Mouse (Mus musculus) testis, postnatal 14 days (tissue): ENCODE measurements around the gene Cdcp2.
"Not testable (repeated sequence)": the region's sequence is repeated elsewhere in the genome, so short reads cannot be mapped to it uniquely, and the experiment has no call there.

Source experiments
- DNase-seq: peaks from one replicate; pipeline ENCODE4 v3.0.0; 2021; ENCODE audit warnings: low spot score

Gene Cdcp2

GRCm38 (mm10) chr4:107091696-107092095 is 5.0 kb upstream of the Cdcp2 start:
- no peak for DNase-seq

GRCm38 (mm10) chr4:107094484-107095187 is 2.1 kb upstream of the Cdcp2 start:
- DNase-seq = no peak

GRCm38 (mm10) chr4:107096043-107096442 is 648 bp upstream of the Cdcp2 start:
- no peak for DNase-seq

- no peak for DNase-seq
Measured at GRCm38 (mm10) chr4:107097871-107098270, 1.2 kb downstream of the Cdcp2 start.

- no peak for DNase-seq
Measured at GRCm38 (mm10) chr4:107098375-107098774, 1.7 kb downstream of the Cdcp2 start.

DNA sequence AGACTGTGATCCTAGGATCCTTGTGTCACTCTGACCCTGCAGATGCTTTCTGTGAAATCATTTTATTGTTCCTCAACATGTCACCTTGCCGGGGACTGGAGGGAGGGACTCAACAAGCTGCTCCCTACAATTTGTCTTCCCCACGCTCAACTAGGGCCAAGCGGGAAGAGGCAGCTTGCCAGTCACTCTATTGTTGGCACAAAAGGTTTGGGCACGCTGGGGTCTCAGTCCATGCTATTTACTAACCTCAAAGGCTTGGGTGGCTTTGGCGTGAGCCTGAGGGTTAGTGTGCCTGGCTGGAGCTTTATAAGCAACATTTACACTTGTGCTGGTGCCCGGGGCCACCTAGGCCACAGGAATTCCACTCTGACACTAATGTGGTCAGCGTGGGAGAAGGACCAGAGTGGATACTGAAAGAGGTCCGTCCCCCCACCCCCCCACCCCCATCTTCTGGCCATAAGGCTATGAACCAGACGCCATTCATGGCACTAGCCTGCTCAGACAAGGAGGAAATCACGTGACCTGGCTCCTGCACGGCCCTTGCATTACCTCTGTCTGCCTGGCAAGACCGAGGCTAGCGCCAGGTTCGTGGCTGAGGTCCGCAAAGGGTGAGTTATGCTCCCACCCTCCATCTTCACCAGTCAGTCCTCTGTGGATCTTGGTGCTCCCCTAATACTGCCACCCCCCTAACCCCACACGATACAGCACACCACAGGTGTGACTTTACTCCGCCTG is 2.3 kb downstream of the Cdcp2 start:
- DNase-seq = no peak

- DNase-seq = no peak
Measured at GRCm38 (mm10) chr4:107102220-107102619, 5.5 kb downstream of the Cdcp2 start.

GRCm38 (mm10) chr4:107106777-107107176 is 10.1 kb downstream of the Cdcp2 start:
- DNase-seq = no peak

DNA sequence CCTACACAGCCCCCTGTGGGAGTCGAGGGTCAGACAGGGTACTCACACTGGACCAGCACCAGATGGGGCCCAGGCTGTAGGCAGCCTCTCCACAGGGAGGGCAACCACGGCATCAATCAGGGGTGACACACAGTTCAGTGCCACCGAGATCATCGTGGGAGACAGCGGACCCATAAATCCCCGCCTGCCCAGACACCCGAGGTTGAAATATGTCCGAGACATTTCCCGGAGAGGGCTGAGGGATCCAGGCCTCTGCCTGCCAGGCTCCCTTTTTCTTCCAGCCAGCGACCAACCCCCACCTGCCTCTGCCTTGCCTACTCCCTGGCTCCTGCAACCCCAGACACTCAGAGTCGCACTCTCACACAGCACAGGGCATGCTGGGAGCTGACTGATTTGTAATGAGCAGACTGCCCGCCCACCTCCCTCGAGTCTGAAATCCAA is 11.6 kb downstream of the Cdcp2 start:
- DNase-seq = no peak

GRCm38 (mm10) chr4:107109181-107109580 is 12.5 kb downstream of the Cdcp2 start:
- DNase-seq = not testable (repeated sequence)

- DNase-seq = no peak
Measured at GRCm38 (mm10) chr4:107114278-107114677, 17.6 kb downstream of the Cdcp2 start.

DNA sequence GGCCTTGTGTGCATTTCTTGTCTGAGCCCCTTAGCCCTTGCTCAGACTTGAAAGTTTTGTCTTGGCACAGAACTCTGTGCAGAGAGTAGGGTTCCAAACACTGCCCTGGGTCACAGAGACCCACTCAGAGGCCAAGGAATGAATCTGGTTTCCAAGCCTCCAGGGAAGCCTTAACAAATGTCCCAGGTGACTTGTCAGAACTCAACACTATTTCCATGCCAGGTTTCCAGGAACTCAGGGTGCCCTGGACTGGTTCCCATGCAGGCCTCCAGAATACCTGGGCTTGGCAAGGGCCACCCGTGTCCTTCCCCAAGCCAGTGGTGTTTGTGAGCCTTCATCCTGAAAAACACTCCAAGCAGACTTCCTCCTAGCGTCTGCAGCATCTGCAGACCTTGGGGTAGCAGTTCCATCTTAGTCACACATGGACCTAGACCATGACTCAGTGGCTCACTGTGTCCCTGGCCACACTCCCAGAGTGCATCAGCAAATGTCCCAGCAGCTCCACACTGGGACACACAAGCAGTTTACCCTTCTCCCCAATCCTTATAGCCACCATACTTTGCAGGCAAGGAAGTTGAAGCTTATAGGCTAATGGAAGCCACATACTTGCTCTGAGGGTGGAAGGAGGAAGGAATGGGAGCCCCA is 21.2 kb downstream of the Cdcp2 start:
- no peak for DNase-seq

DNA sequence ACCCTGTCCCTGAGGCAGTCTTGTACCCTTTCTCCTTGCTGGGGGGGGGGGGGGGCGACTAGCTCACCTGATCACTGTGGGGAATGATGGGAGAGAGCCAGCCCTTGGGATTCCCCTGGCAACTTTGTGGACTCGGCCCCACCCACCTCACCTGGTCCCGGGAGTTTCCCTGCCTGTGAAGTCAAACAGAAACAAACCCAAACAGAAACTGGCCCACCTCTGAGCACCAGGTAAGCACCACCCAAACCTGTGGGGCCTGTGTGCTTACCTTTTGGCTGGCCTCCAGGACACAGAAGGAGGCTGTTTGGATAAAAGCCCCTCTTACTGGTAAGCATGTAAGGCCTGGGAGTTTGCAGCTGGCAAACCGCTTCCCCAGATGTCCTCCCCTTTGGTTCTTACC is 22.4 kb downstream of the Cdcp2 start:
- no peak for DNase-seq

DNA sequence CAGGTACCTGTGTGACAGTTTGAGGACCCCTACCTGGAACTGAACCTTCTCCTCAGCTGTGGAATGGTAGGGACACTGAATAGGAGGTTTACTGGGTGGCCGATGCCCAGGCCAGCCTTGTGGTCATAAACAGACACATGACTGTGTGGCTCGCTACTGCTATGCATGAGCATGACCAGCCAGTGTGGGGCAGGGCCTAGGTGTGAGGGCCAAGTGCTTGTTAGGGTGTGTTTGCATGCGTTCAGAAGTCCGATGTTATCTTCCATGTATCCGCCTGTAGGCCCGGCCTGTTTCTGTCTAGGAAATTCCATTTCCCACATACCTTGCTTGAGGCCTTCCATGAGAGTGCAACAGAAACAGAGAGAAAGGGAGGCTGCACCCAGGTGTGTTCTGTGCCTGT is 24.0 kb downstream of the Cdcp2 start:
- no peak for DNase-seq

- peak; percentile 22 for DNase-seq
Measured at GRCm38 (mm10) chr4:107121165-107121943, 24.7 kb downstream of the Cdcp2 start.

- no peak for DNase-seq
Measured at GRCm38 (mm10) chr4:107124376-107124775, 27.7 kb downstream of the Cdcp2 start.

DNA sequence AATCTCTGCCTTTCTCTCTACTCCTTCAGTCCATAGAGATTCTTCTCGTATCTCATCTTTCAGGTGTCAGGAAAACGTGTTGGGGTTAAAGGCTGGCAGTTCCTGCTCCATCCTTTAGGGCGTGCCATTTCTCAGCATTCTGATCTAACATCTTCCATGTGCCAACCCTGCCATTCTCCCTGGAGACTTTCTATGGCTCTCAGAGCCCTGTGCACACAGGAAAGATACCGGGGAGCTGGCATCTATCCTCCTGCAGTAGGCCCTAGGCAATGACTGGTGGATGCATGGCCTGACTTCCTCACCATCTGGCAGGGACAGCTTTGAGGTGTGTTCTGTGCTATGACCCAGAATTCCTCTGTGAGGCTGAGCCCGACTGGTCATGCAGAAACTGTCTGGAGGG is 28.4 kb downstream of the Cdcp2 start:
- DNase-seq = no peak

GRCm38 (mm10) chr4:107126389-107126788 is 29.7 kb downstream of the Cdcp2 start:
- DNase-seq = no peak

GRCm38 (mm10) chr4:107126891-107127524 is 30.3 kb downstream of the Cdcp2 start:
- DNase-seq = no peak

DNA sequence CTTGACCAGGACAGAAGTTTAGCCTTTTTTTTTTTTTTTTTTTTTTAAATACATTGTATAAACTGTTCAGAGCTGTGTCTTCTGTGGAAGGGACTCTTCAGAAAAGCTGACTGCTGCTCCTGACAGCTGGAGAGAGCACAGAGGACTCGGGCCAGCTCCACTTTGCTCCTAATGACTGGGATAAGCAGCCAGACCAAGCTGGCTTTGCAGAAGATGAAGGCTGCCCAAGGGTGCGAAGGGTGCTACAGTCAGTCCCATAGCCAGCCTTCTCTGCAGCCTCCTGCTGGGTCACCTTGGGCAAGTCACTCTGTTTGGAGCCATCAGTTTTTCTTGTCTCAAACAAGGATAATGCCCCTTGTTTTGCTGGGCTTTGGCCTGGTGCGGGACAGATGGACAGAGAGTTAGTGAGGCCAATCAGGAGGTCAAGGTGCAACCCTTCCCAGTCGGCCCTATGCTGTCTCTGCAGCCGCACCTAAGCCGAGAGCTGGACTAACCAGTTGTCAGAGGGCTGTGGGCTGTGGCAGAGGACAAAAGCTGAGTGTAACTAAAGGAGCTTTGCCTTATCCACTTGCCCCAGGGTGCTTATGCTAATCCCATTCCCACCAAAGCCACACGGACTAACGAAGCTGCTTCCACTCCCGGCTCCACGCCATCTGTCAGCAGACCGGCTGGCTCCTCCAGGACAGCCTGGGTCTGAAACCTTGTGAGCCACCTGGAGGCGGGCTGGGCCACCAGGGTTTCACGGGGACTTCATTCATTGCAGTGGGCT is 31.4 kb downstream of the Cdcp2 start:
- no peak for DNase-seq

DNA sequence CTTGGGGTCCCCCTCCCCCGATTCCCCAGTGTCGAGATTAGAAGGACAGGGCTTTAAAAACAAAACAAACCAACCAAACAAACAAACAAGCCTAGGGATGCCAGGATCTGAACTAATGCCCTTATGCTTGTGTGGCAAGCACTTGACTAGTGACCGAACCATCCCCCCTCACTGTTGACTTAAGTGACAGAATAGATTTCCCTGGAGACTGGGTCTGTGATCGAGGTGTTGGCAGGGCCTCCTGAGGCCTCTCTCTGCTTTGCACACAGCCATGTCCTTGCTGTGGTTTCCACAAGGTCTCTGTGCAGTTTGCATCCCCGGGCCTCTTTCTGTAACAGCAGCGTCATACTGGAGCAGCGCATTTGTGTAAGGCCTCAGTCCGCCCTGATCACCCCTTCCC is 32.7 kb downstream of the Cdcp2 start:
- DNase-seq = no peak
